Mouse (Mus musculus) neural tube, embryonic 13.5 days (tissue): ENCODE results near the gene Pdzd3. TPM values are rescaled to one million over a fixed set of nuclear protein-coding genes. Genes with fewer than 3 reads are reported as not detected.

ENCODE experiments used
- ATAC-seq: fragments of 200-750 bp; cut with Nextera tagmentation; 2 replicates; pipeline ENCODE4 v1.8.0; 2017; ENCODE audit warnings: low read depth, mild to moderate bottlenecking, moderate TSS enrichment, moderate library complexity
- H3K27ac ChIP-seq: fragments of 300-500 bp; sonication (generic); replicated peaks from 2 replicates; pipeline ENCODE4 v1.5.1; 2015; ENCODE audit warnings: moderate library complexity, mild to moderate bottlenecking, inconsistent platforms
- H3K27me3 ChIP-seq: fragments of 300-500 bp; sonication (generic); 2 replicates; pipeline ENCODE4 v1.6.1; 2015; ENCODE audit warnings: mild to moderate bottlenecking, inconsistent platforms
- H3K36me3 ChIP-seq: fragments of 300-500 bp; sonication (generic); 2 replicates; pipeline ENCODE4 v1.6.1; 2015; ENCODE audit warnings: mild to moderate bottlenecking, inconsistent platforms
- H3K4me1 ChIP-seq: fragments of 300-500 bp; sonication (generic); replicated peaks from 2 replicates; pipeline ENCODE4 v1.6.1; 2015; ENCODE audit warnings: inconsistent platforms
- H3K4me2 ChIP-seq: fragments of 300-500 bp; sonication (generic); 2 replicates; pipeline ENCODE4 v1.6.1; 2015; ENCODE audit warnings: inconsistent platforms, mild to moderate bottlenecking, moderate library complexity
- H3K4me3 ChIP-seq: fragments of 300-500 bp; sonication (generic); 2 replicates; pipeline ENCODE4 v1.5.1; 2015; ENCODE audit warnings: mild to moderate bottlenecking, inconsistent platforms
- H3K9ac ChIP-seq: fragments of 300-500 bp; sonication (generic); 2 replicates; pipeline ENCODE4 v1.6.1; 2015; ENCODE audit warnings: moderate library complexity, mild to moderate bottlenecking, inconsistent platforms
- H3K9me3 ChIP-seq: fragments of 300-500 bp; sonication (generic); 2 replicates; pipeline ENCODE4 v1.6.1; 2016; ENCODE audit warnings: inconsistent platforms
- WGBS: fragments of 180-500 bp; shearing (Covaris S2); methylation state at CpG from one replicate; pipeline ENCODE4 v1.1.7; 2015; 5-methylcytosine and 5-hydroxymethylcytosine counted together
- polyA plus RNA-seq: library from polyadenylated mRNA; unstranded; fragments of >200 nt; fragmentation: Nextera tagmentation; extraction: Ambion mirVana; gene quantifications from 2 replicates; pipeline ENCODE4 v1.2.1, GENCODE M21; 2015

Pdzd3 gene
- polyA plus RNA-seq, 1 experiment from 2014 or later = 0.33 TPM

DNA sequence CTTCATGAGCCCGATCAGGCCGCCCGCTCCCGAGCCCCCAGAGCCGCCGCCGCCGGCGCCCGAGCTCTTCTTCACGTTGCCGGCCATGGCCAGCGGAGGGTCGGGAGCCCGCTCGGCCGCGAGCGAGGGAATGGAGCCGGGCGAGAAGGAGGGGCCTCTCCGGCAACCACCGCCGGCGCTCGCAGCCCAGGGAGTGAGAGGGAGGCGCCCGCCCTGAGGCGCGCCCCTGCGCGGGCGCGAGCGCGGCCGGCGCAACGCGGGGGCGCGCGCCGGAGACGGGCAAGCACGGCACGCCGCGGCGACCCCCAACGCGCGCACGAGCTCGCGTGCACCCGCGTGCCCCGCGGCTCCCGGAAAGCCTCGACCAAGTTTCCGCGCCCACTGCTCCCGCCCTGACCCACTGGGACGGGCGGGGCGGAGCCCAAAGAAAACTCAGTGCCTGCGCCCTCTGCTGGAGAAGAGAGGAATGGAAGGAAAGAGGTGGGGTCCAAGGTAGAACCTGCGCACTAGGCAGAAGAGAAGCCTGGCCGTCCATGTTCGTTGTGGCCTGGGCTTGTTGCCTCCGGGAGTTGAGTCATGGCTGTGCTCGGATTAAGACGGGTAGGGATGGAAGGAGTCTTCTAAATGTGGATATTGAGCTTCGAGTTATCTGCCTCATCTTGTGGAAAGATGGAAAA, 17.3 kb downstream of the Pdzd3 start, which contains the start of gene Cbl:
Cbl (minus strand) TSS at position 248 of the 677 bp plus-strand sequence.
- Histone ChIP-seq H3K4me3 (peak within 1 kb of the TSS; percentile 69), H3K4me2 (peak within 1 kb of the TSS; percentile 83), H3K27me3 (no peaks in the 10 kb centered on the region), H3K36me3 (no peaks in the 10 kb centered on the region), H3K27ac (peak within 1 kb of the TSS; percentile 96), H3K9ac (peak within 1 kb of the TSS; percentile 89), H3K9me3 (no peaks in the 10 kb centered on the region), H3K4me1 (peaks cover 35% of the 10 kb centered on the region)
- 1% methylated on average over 72 of the region's 76 CpGs for WGBS
- peak; percentile 94 for ATAC-seq

DNA sequence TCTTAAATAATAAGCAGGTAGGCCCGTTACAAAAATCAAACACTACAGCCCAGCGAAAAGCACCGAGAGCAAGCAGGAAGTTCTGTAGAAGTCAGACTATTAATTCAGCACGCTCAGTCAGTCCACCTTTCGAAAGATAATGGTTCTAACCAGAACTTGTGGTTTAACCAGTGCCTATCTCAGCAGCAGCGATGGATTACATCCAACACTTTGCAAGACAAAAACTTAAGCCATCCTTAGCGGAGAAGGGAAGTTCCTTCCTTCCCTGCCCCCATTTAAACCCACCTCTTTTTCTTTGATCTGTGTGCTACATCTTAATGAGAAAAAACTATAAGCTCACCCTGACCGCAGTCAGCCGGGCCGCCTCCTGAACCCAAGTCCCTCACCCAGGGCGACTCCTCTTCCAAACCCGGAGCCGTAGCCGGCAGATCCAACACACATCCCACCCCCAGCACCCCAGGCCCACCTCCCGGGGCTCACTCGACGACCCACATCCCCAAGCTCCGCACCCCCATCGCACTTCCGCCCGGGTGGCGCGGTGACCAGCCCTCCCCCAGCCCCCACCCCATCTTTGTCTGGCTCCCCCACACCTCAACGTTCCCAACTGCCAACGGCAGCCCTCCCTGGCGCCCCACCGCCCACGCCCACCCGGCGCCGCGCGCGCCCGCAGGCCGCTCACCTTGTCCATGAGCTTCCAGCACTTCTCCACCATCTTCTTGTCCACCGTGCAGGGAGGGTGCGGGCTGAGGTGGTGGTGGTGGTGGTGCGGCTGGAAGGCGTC, 18.1 kb downstream of the Pdzd3 start:
- no peaks in the 10 kb centered on the region for H3K9me3 ChIP-seq
- peak overlapping the region; percentile 89 for H3K9ac ChIP-seq
- peak overlapping the region; percentile 96 for H3K27ac ChIP-seq
- H3K4me2 ChIP-seq = peak overlapping the region; percentile 83
- under 1% methylated on average over 40 of the region's 40 CpGs for WGBS
- H3K4me1 ChIP-seq = peaks cover 36% of the 10 kb centered on the region
- peak overlapping the region; percentile 69 for H3K4me3 ChIP-seq
- H3K27me3 ChIP-seq = no peaks in the 10 kb centered on the region
- H3K36me3 ChIP-seq = no peaks in the 10 kb centered on the region
- ATAC-seq = peak; percentile 86

DNA sequence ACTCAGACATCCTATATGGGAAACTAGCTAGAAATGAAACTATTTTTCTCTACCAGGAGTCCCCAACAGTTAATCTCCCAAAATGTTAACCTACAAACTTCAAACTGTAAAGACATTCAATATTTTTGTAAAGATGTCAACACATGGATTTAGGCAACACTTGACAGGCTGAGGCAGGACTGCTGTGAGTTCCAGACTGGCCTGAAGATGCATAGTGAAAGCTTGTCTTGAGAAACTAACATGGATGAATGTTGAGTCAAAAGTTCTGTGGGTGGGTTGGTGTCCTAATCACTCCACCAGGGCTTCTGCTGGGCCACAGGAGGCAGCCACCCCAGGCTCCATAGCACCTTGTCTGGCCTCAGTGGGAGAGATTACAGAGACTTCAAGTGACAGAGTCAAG, 19.7 kb downstream of the Pdzd3 start:
- H3K36me3 ChIP-seq = no peaks in the 10 kb centered on the region
- H3K27me3 ChIP-seq = no peaks in the 10 kb centered on the region
- peaks cover 42% of the 10 kb centered on the region for H3K4me1 ChIP-seq
- ATAC-seq = no peak
- H3K4me3 ChIP-seq = peak overlapping the region; percentile 69; the same call in 1 of the 2 replicates
- H3K4me2 ChIP-seq = peak overlapping the region; percentile 83
- H3K9ac ChIP-seq = no peak overlapping the region
- H3K27ac ChIP-seq = no peak overlapping the region
- H3K9me3 ChIP-seq = no peaks in the 10 kb centered on the region

GRCm38 (mm10) chr9:44225993-44226392, 25.3 kb downstream of the Pdzd3 start:
- peaks cover 30% of the 10 kb centered on the region for H3K4me1 ChIP-seq
- H3K9ac ChIP-seq = no peak overlapping the region
- no peaks in the 10 kb centered on the region for H3K27me3 ChIP-seq
- H3K9me3 ChIP-seq = no peaks in the 10 kb centered on the region
- H3K27ac ChIP-seq = no peak overlapping the region
- WGBS = 64% methylated on average over 6 of the region's 6 CpGs
- no peak overlapping the region for H3K4me2 ChIP-seq
- no peak for ATAC-seq
- no peak overlapping the region for H3K4me3 ChIP-seq
- H3K36me3 ChIP-seq = no peaks in the 10 kb centered on the region

- no peaks in the 10 kb centered on the region for H3K4me1 ChIP-seq
- H3K4me3 ChIP-seq = no peak overlapping the region
- H3K4me2 ChIP-seq = no peak overlapping the region
- H3K27me3 ChIP-seq = no peaks in the 10 kb centered on the region
- 95% methylated on average over 14 of the region's 14 CpGs for WGBS
- H3K9ac ChIP-seq = no peak overlapping the region
- H3K9me3 ChIP-seq = no peaks in the 10 kb centered on the region
- H3K36me3 ChIP-seq = peaks cover 13% of the 10 kb centered on the region
- no peak overlapping the region for H3K27ac ChIP-seq
- ATAC-seq = no peak
These were observed 37.7 kb downstream of the Pdzd3 start for GRCm38 (mm10) chr9:44213538-44213937.

DNA sequence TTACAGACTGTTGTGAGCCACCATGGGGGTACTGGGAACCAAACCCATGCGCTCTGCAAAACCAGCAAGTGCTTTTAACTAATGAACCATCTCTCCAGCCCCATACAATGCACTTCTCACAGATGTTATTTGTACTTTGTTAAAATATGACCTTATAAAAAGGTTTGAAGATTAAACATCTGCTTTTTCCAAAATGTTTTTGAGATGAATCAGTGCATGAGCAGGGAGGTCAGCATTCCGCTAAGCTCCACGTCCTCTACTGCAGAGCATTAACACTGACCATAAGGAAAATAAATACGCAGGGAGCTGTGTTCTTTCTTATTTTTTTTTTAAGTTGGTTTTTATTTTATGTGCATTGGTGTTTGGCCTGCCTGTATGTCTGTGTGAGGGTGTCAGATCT, 38.9 kb downstream of the Pdzd3 start:
- no peak for ATAC-seq
- no peak overlapping the region for H3K4me3 ChIP-seq
- peaks cover 13% of the 10 kb centered on the region for H3K36me3 ChIP-seq
- H3K9ac ChIP-seq = no peak overlapping the region
- WGBS = 92% methylated on average over 4 of the region's 4 CpGs
- no peak overlapping the region for H3K4me2 ChIP-seq
- no peak overlapping the region for H3K27ac ChIP-seq
- H3K9me3 ChIP-seq = no peaks in the 10 kb centered on the region
- H3K4me1 ChIP-seq = no peaks in the 10 kb centered on the region
- no peaks in the 10 kb centered on the region for H3K27me3 ChIP-seq

GRCm38 (mm10) chr9:44209416-44209815, 41.9 kb downstream of the Pdzd3 start:
- WGBS = 97% methylated on average over 4 of the region's 4 CpGs
- no peaks in the 10 kb centered on the region for H3K27me3 ChIP-seq

GRCm38 (mm10) chr9:44207840-44208239, 43.4 kb downstream of the Pdzd3 start:
- Histone ChIP-seq H3K36me3 (peaks cover 11% of the 10 kb centered on the region), H3K27ac (no peak overlapping the region), H3K4me2 (no peak overlapping the region), H3K9ac (no peak overlapping the region), H3K27me3 (no peaks in the 10 kb centered on the region), H3K9me3 (no peaks in the 10 kb centered on the region), H3K4me3 (no peak overlapping the region), H3K4me1 (no peaks in the 10 kb centered on the region)
- 92% methylated on average over 2 of the region's 2 CpGs for WGBS
- no peak for ATAC-seq

More at GRCm38 (mm10) chr9:44209416-44209815, 41.9 kb downstream of the Pdzd3 start:
- Histone ChIP-seq H3K9me3 (no peaks in the 10 kb centered on the region), H3K4me2 (no peak overlapping the region), H3K27ac (no peak overlapping the region), H3K9ac (no peak overlapping the region), H3K36me3 (peaks cover 13% of the 10 kb centered on the region), H3K4me3 (no peak overlapping the region), H3K4me1 (no peaks in the 10 kb centered on the region)
- ATAC-seq = no peak

- H3K9ac ChIP-seq = no peak overlapping the region
- no peak overlapping the region for H3K27ac ChIP-seq
- peaks cover 27% of the 10 kb centered on the region for H3K36me3 ChIP-seq
- no peaks in the 10 kb centered on the region for H3K9me3 ChIP-seq
- no peaks in the 10 kb centered on the region for H3K27me3 ChIP-seq
- H3K4me3 ChIP-seq = no peak overlapping the region
- no peak for ATAC-seq
- no peaks in the 10 kb centered on the region for H3K4me1 ChIP-seq
- no peak overlapping the region for H3K4me2 ChIP-seq
- 78% methylated on average over 3 of the region's 3 CpGs for WGBS
These were observed 50.8 kb downstream of the Pdzd3 start for GRCm38 (mm10) chr9:44200458-44200857.

GRCm38 (mm10) chr9:44199580-44199979, 51.7 kb downstream of the Pdzd3 start:
- Histone ChIP-seq H3K27ac (no peak overlapping the region), H3K4me2 (no peak overlapping the region), H3K36me3 (peaks cover 27% of the 10 kb centered on the region), H3K4me1 (no peaks in the 10 kb centered on the region), H3K9ac (no peak overlapping the region), H3K27me3 (no peaks in the 10 kb centered on the region), H3K9me3 (no peaks in the 10 kb centered on the region), H3K4me3 (no peak overlapping the region)
- ATAC-seq = no peak

DNA sequence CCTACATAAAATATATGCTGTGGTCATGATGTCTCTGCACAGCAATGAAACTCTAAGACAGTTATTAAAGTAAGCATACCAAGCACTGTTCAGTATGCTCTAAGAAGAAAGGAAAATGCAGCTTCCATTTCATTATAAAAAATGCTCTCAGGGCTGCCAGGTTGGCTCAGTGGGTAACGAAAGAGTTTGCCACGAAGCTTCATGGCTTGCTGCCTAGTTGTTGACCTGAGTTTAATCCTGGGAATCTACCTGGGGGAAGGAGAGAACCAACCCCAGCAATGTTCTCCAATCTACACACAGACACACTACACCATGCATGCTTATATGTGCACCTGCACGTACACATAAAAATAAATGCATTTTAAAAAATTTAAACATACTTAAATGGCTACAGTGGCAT, 52.1 kb downstream of the Pdzd3 start:
- Histone ChIP-seq H3K36me3 (peaks cover 27% of the 10 kb centered on the region), H3K9me3 (no peaks in the 10 kb centered on the region), H3K27ac (no peak overlapping the region), H3K4me3 (no peak overlapping the region), H3K4me1 (no peaks in the 10 kb centered on the region), H3K4me2 (no peak overlapping the region), H3K9ac (no peak overlapping the region), H3K27me3 (no peaks in the 10 kb centered on the region)
- no peak for ATAC-seq
- WGBS = 92% methylated on average over 3 of the region's 3 CpGs
